Mouse (Mus musculus) heart, adult 2 months (tissue): ENCODE data around the gene St7.

ENCODE experiments used
- CTCF ChIP-seq: fragments of 200-600 bp; IDR thresholded peaks from 2 replicates; pipeline ENCODE4 v1.8.1; 2022; ENCODE audit warnings: antibody characterized with exemption, mild to moderate bottlenecking, moderate library complexity
- EP300 ChIP-seq: fragments of 200-500 bp; IDR thresholded peaks from 2 replicates; pipeline ENCODE4 v1.6.1; 2011; ENCODE audit warnings: low read depth, low read length, control low read depth; ENCODE audit not compliant: insufficient read depth
- POLR2A ChIP-seq: fragments of 200-500 bp; IDR thresholded peaks from 2 replicates; pipeline ENCODE4 v1.6.1; 2011; ENCODE audit warnings: mild to moderate bottlenecking, low read depth, low read length, control low read depth; ENCODE audit not compliant: insufficient read depth

DNA sequence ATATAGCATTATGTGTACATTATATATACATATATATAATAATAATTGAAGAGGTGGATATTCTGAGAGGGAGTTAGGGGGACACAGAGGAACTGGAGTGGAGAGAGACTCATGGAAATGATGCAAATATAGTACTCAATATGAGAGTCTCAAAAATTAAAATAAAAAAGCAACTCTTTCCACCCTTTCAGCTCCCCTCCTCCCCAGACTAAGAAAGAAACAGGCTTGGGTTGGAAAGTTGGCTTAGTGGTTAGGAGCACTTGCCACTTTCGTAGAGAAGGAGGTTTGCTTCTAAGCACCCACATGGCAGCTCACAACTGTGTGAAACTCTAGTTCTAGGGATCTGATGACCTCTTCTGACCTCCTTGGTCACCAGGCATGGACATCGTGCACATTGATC is 15.7 kb upstream of the St7 start:
- TF ChIP-seq CTCF: no peak
- TF ChIP-seq POLR2A: no peak
- TF ChIP-seq EP300: no peak
